ENCODE assay signal across 13 mouse cellular contexts in the genomic region with DNA sequence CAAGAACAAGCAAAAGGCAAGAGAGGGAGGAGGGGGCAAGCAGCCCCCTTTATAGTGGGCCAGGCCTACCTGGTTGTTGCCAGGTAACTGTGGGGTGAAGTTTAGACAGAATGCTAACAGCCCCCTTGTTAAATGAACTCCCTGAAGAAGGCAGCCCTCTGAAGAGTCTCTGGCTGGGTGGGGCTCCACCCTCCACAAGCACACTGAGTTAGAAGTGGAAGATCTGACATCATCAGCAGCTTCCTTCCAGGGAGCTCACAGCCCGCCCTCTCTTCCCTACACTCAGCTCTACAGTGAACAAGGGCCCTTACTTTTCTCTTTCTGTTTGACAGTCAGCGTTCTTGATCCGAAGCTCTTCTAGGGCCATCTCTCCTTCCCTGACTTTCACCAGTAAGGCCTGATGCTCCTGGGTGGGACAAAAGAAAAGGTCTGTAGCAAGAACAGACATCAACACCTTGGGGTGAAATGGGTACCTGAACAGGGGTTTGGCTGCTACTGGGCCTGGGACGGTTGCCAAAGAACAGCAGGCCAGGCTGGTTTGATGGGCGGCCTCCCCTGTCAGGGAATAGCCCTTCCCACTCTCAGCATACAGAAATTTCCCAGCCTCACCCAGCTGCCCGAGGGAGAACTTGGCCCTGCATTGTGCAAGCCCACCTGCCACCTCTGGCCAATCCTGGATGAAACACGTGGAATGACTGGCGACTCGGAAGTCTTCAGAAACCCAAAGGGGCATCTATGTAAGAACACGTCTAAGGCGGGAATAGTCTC. TPM values are rescaled to one million over a fixed set of nuclear protein-coding genes. Genes with fewer than 3 reads are reported as not detected.
DNase-seq lines count a peak whose midpoint lies in the region; ATAC-seq lines count a peak whose summit lies in the region.
"Had no signal": no experiment of that assay in that cellular context is flagged by ENCODE, and none has a peak within 500 bp of the region (broad histone marks: within the 10 kb centered on the region; RNA-seq: fewer than 3 reads in every experiment).

No protein-coding gene starts in this region.

- H3K36me3 ChIP-seq in intestine, embryonic 15.5 days = no peaks in the 10 kb centered on the region
- H3K36me3 ChIP-seq in intestine, embryonic 16.5 days (ENCODE audit: control insufficient read depth, insufficient read depth, low read length) = no peaks in the 10 kb centered on the region
- 0 out of 2 replicates have a peak, but pooled peaks cover 2% of the 10 kb centered on the region for H3K36me3 ChIP-seq in heart, embryonic 13.5 days
- peaks cover 21% of the 10 kb centered on the region for H3K36me3 ChIP-seq in liver, embryonic 15.5 days (replicated peaks)
- H3K36me3 ChIP-seq in stomach, embryonic 14.5 days (ENCODE audit: control insufficient read depth, insufficient read depth, low read length) = no peaks in the 10 kb centered on the region
- no peaks in the 10 kb centered on the region for H3K36me3 ChIP-seq in neural tube, embryonic 15.5 days

- no peak overlapping the region for H3K9ac ChIP-seq in intestine, embryonic 15.5 days
- H3K9ac ChIP-seq in intestine, embryonic 16.5 days (ENCODE audit: low read depth, low read length) = no peak overlapping the region
- H3K9ac ChIP-seq in heart, embryonic 13.5 days = 0 out of 2 replicates have a peak overlapping the region, but pooled peaks have one; percentile 0
- H3K9ac ChIP-seq in liver, embryonic 15.5 days = peak overlapping the region; percentile 6; the same call in 1 of the 2 replicates
- H3K9ac ChIP-seq in stomach, embryonic 14.5 days (replicated peaks; ENCODE audit: low read depth, low read length) = no peak overlapping the region
- no peak overlapping the region for H3K9ac ChIP-seq in neural tube, embryonic 15.5 days (replicated peaks)

- H3K27me3 ChIP-seq in intestine, embryonic 15.5 days (replicated peaks) = no peaks in the 10 kb centered on the region
- H3K27me3 ChIP-seq in intestine, embryonic 16.5 days (replicated peaks; ENCODE audit: control insufficient read depth, insufficient read depth, low read length) = no peaks in the 10 kb centered on the region
- no peaks in the 10 kb centered on the region for H3K27me3 ChIP-seq in heart, embryonic 13.5 days (replicated peaks)
- no peaks in the 10 kb centered on the region for H3K27me3 ChIP-seq in liver, embryonic 15.5 days
- H3K27me3 ChIP-seq in stomach, embryonic 14.5 days (ENCODE audit: control insufficient read depth, insufficient read depth, low read length) = no peaks in the 10 kb centered on the region
- no peaks in the 10 kb centered on the region for H3K27me3 ChIP-seq in neural tube, embryonic 15.5 days (replicated peaks)

- 0 out of 2 replicates have a peak, but pooled peaks cover 4% of the 10 kb centered on the region for H3K4me1 ChIP-seq in intestine, embryonic 15.5 days (replicated peaks)
- H3K4me1 ChIP-seq in intestine, embryonic 16.5 days (ENCODE audit: control insufficient read depth, insufficient read depth, low read length) = 0 out of 2 replicates have a peak, but pooled peaks cover 2% of the 10 kb centered on the region
- peaks cover 36% of the 10 kb centered on the region for H3K4me1 ChIP-seq in heart, embryonic 13.5 days
- peaks cover 37% of the 10 kb centered on the region for H3K4me1 ChIP-seq in liver, embryonic 15.5 days (replicated peaks)
- H3K4me1 ChIP-seq in stomach, embryonic 14.5 days (ENCODE audit: control insufficient read depth, insufficient read depth, low read length) = no peaks in the 10 kb centered on the region
- no peaks in the 10 kb centered on the region for H3K4me1 ChIP-seq in neural tube, embryonic 15.5 days

- no peaks in the 10 kb centered on the region for H3K9me3 ChIP-seq in intestine, embryonic 15.5 days
- no peaks in the 10 kb centered on the region for H3K9me3 ChIP-seq in intestine, embryonic 16.5 days (ENCODE audit: control insufficient read depth, low read length)
- no peaks in the 10 kb centered on the region for H3K9me3 ChIP-seq in heart, embryonic 13.5 days
- no peaks in the 10 kb centered on the region for H3K9me3 ChIP-seq in liver, embryonic 15.5 days (replicated peaks)
- no peaks in the 10 kb centered on the region for H3K9me3 ChIP-seq in stomach, embryonic 14.5 days (ENCODE audit: control insufficient read depth, low read depth, low read length)
- no peaks in the 10 kb centered on the region for H3K9me3 ChIP-seq in neural tube, embryonic 15.5 days (replicated peaks)

- no peak overlapping the region for H3K4me2 ChIP-seq in intestine, embryonic 15.5 days (replicated peaks)
- no peak overlapping the region for H3K4me2 ChIP-seq in intestine, embryonic 16.5 days (ENCODE audit: low read depth, low read length)
- no peak overlapping the region for H3K4me2 ChIP-seq in heart, embryonic 13.5 days
- H3K4me2 ChIP-seq in liver, embryonic 15.5 days = peak overlapping the region; percentile 44
- no peak overlapping the region for H3K4me2 ChIP-seq in stomach, embryonic 14.5 days (replicated peaks; ENCODE audit: low read depth, low read length)
- no peak overlapping the region for H3K4me2 ChIP-seq in neural tube, embryonic 15.5 days

- no peak overlapping the region for H3K4me3 ChIP-seq in intestine, embryonic 15.5 days (replicated peaks)
- no peak overlapping the region for H3K4me3 ChIP-seq in intestine, embryonic 16.5 days (ENCODE audit: low read length)
- H3K4me3 ChIP-seq in heart, embryonic 13.5 days = no peak overlapping the region
- H3K4me3 ChIP-seq in liver, embryonic 15.5 days (replicated peaks) = no peak overlapping the region
- no peak overlapping the region for H3K4me3 ChIP-seq in stomach, embryonic 14.5 days (ENCODE audit: low read depth, low read length)
- H3K4me3 ChIP-seq in neural tube, embryonic 15.5 days (replicated peaks) = no peak overlapping the region

- peak; percentile 73 for ATAC-seq in intestine, embryonic 15.5 days
- ATAC-seq in intestine, embryonic 16.5 days = no peak
- no peak for ATAC-seq in heart, embryonic 13.5 days (ENCODE audit: extremely low read depth, insufficient number of reproducible peaks, low FRiP score, low TSS enrichment)
- ATAC-seq in liver, embryonic 15.5 days (ENCODE audit: insufficient read depth) = peak; percentile 57
- ATAC-seq in stomach, embryonic 14.5 days (ENCODE audit: insufficient number of reproducible peaks, insufficient read depth, low FRiP score, low read depth) = peak; percentile 42; the same call in 1 of the 2 replicates
- no peak for ATAC-seq in neural tube, embryonic 15.5 days (ENCODE audit: low FRiP score)

- 0 out of 2 replicates have a peak overlapping the region, but pooled peaks have one; percentile 19 for H3K27ac ChIP-seq in intestine, embryonic 15.5 days
- no peak overlapping the region for H3K27ac ChIP-seq in intestine, embryonic 16.5 days (ENCODE audit: low read length)
- peak overlapping the region; percentile 58 for H3K27ac ChIP-seq in heart, embryonic 13.5 days (replicated peaks)
- H3K27ac ChIP-seq in liver, embryonic 15.5 days (replicated peaks) = peak overlapping the region; percentile 75
- H3K27ac ChIP-seq in stomach, embryonic 14.5 days (ENCODE audit: low read length) = no peak overlapping the region
- H3K27ac ChIP-seq in neural tube, embryonic 15.5 days (replicated peaks) = no peak overlapping the region

- 80% methylated on average over 11 of the region's 11 CpGs for WGBS in intestine, embryonic 15.5 days
- 76% methylated on average over 11 of the region's 11 CpGs for WGBS in intestine, embryonic 16.5 days
- 58% methylated on average over 11 of the region's 11 CpGs for WGBS in heart, embryonic 13.5 days
- WGBS in liver, embryonic 15.5 days (ENCODE audit: insufficient replicate concordance) = 74% methylated on average over 11 of the region's 11 CpGs
- WGBS in stomach, embryonic 14.5 days = 78% methylated on average over 11 of the region's 11 CpGs
- 87% methylated on average over 11 of the region's 11 CpGs for WGBS in neural tube, embryonic 15.5 days

- DNase-seq in layer of hippocampus, postnatal 36 days = no peak
- no peak for DNase-seq in cerebellum, adult 9-11 months
- DNase-seq: cerebellum, adult 11-12 months; kidney, postnatal 10 days; thymus, postnatal 14 days had no signal

RNA-seq across cellular contexts. Expression of gene Gm10972, which starts 21.0 kb away (rescaled TPM):
- not detected in 2 replicates for polyA plus RNA-seq in intestine, embryonic 15.5 days (2015; fragmentation: Nextera tagmentation; extraction: Ambion mirVana)
- polyA plus RNA-seq in intestine, embryonic 16.5 days (2015; fragmentation: Nextera tagmentation; extraction: Ambion mirVana) = not detected in 2 replicates
- polyA plus RNA-seq in heart, embryonic 13.5 days (2015; fragmentation: Nextera tagmentation; extraction: Ambion mirVana) = not detected in 2 replicates
- polyA plus RNA-seq in liver, embryonic 15.5 days (2015; fragmentation: Nextera tagmentation; extraction: Ambion mirVana) = not detected in 2 replicates
- polyA plus RNA-seq in stomach, embryonic 14.5 days (2014; fragmentation: Nextera tagmentation; extraction: Ambion mirVana) = not detected in 2 replicates
- total RNA-seq in layer of hippocampus, postnatal 36 days (2021) = not detected
- not detected in 2 replicates for polyA plus RNA-seq in neural tube, embryonic 15.5 days (2015; fragmentation: Nextera tagmentation; extraction: Ambion mirVana)
- total RNA-seq: hematopoietic stem cell, adult 5-6 weeks had no signal
- polyA plus RNA-seq: limb, embryonic 11.5 days had no signal

RNA-seq across cellular contexts. Expression of gene Tuft1, which starts 36.7 kb away (rescaled TPM):
- polyA plus RNA-seq in intestine, embryonic 15.5 days (2015; fragmentation: Nextera tagmentation; extraction: Ambion mirVana) = 10.2 and 11.6 TPM in 2 replicates
- 11.6 and 12.5 TPM in 2 replicates for polyA plus RNA-seq in intestine, embryonic 16.5 days (2015; fragmentation: Nextera tagmentation; extraction: Ambion mirVana)
- 5.9 and 6.4 TPM in 2 replicates for polyA plus RNA-seq in heart, embryonic 13.5 days (2015; fragmentation: Nextera tagmentation; extraction: Ambion mirVana)
- 10.9 and 12.6 TPM in 2 replicates for polyA plus RNA-seq in liver, embryonic 15.5 days (2015; fragmentation: Nextera tagmentation; extraction: Ambion mirVana)
- polyA plus RNA-seq in stomach, embryonic 14.5 days (2014; fragmentation: Nextera tagmentation; extraction: Ambion mirVana) = 13.2 and 13.3 TPM in 2 replicates
- 1 to 10 TPM; 2.7 to 2.9 TPM for total RNA-seq in layer of hippocampus, postnatal 36 days (2021)
- polyA plus RNA-seq in neural tube, embryonic 15.5 days (2015; fragmentation: Nextera tagmentation; extraction: Ambion mirVana) = 5.3 and 5.6 TPM in 2 replicates

RNA-seq across cellular contexts. Expression of gene Snx27, which starts 39.4 kb away (rescaled TPM):
- 35.5 and 36.2 TPM in 2 replicates for polyA plus RNA-seq in intestine, embryonic 15.5 days (2015; fragmentation: Nextera tagmentation; extraction: Ambion mirVana)
- 26.7 and 27.4 TPM in 2 replicates for polyA plus RNA-seq in intestine, embryonic 16.5 days (2015; fragmentation: Nextera tagmentation; extraction: Ambion mirVana)
- 32.8 and 36.0 TPM in 2 replicates for polyA plus RNA-seq in heart, embryonic 13.5 days (2015; fragmentation: Nextera tagmentation; extraction: Ambion mirVana)
- 12.0 and 12.1 TPM in 2 replicates for polyA plus RNA-seq in liver, embryonic 15.5 days (2015; fragmentation: Nextera tagmentation; extraction: Ambion mirVana)
- 35.1 and 41.9 TPM in 2 replicates for polyA plus RNA-seq in stomach, embryonic 14.5 days (2014; fragmentation: Nextera tagmentation; extraction: Ambion mirVana)
- total RNA-seq in layer of hippocampus, postnatal 36 days (2021) = 100 to 1,000 TPM; 113 to 119 TPM
- 96.2 and 96.6 TPM in 2 replicates for polyA plus RNA-seq in neural tube, embryonic 15.5 days (2015; fragmentation: Nextera tagmentation; extraction: Ambion mirVana)

Comparison
In these comparisons a context has a peak if more than half of its experiments do, and no peak if none do; other contexts are left out.
1. ATAC-seq: peak in intestine, embryonic 15.5 days (single experiment), liver, embryonic 15.5 days (single experiment) and stomach, embryonic 14.5 days (single experiment); none in intestine, embryonic 16.5 days (single experiment), heart, embryonic 13.5 days (single experiment) and neural tube, embryonic 15.5 days (single experiment).
2. H3K27ac ChIP-seq: peak in intestine, embryonic 15.5 days (single experiment), heart, embryonic 13.5 days (single experiment) and liver, embryonic 15.5 days (single experiment); none in intestine, embryonic 16.5 days (single experiment), stomach, embryonic 14.5 days (single experiment) and neural tube, embryonic 15.5 days (single experiment).
3. H3K9ac ChIP-seq: peak in heart, embryonic 13.5 days (single experiment) and liver, embryonic 15.5 days (single experiment); none in intestine, embryonic 15.5 days (single experiment), intestine, embryonic 16.5 days (single experiment), stomach, embryonic 14.5 days (single experiment) and neural tube, embryonic 15.5 days (single experiment).